Mouse (Mus musculus): ENCODE results near the gene Cd200r3. TPM values are rescaled to one million over a fixed set of nuclear protein-coding genes. Genes with fewer than 3 reads are reported as not detected.

Cd200r3 gene
- total RNA-seq, 4 experiments from 2014 or later, result 0.22 TPM; not detected in 3

Other genes starting within 250 kb of the Cd200r3 start
- 10 to 100 TPM; 10.8 to 13.6 (median 12.1) TPM for gene Nepro, start 219.4 kb upstream of the Cd200r3 start, total RNA-seq (2022)
- gene Gtpbp8, start 197.3 kb upstream of the Cd200r3 start, total RNA-seq (2022), result 10 to 100 TPM; 19.0 to 22.6 (median 20.6) TPM
- 1 to 10 TPM in 1 of 4 experiments, under 1 TPM in 3; 0.29 to 1.0 (median 0.51) TPM for gene Cd200r1, start 177.9 kb upstream of the Cd200r3 start, total RNA-seq (2022)
- gene Cd200r4, start 131.9 kb upstream of the Cd200r3 start, total RNA-seq (2022), result under 1 TPM in 1 of 4 experiments, not detected in 3; 0.43 TPM
- not detected for gene Cd200r2, start 76.6 kb upstream of the Cd200r3 start, total RNA-seq (2022)
- gene Ccdc80, start 149.7 kb downstream of the Cd200r3 start, total RNA-seq (2022), result 100 to 1,000 TPM in 1 of 4 experiments, 10 to 100 TPM in 3; 27.8 to 133 (median 47.9) TPM
- gene Slc35a5, start 215.0 kb downstream of the Cd200r3 start, total RNA-seq (2022), result 10 to 100 TPM; 37.1 to 41.3 (median 37.6) TPM
- gene Atg3, start 215.1 kb downstream of the Cd200r3 start, total RNA-seq (2022), result 10 to 100 TPM; 41.5 to 69.2 (median 50.8) TPM